Mouse (Mus musculus): Measurements from ENCODE around the gene Ang2.

GRCm38 (mm10) chr14:51166068-51166467, 32.9 kb downstream of the Ang2 start:
- no peak for TF ChIP-seq CTCF (IDR thresholded peaks at IDR 0.05; ENCODE audit: low read depth)
- no peak for TF ChIP-seq EP300 (IDR thresholded peaks at IDR 0.05; ENCODE audit: low read depth)
